Mouse (Mus musculus) naive thymus-derived CD4-positive, alpha-beta T cell, adult 5 months (primary cell): ENCODE measurements around the gene Fam196a. TPM values are rescaled to one million over a fixed set of nuclear protein-coding genes. Genes with fewer than 3 reads are reported as not detected.

ENCODE experiments used
- polyA plus RNA-seq: library from polyadenylated mRNA; unstranded; fragments of 100-300 nt; shearing (Covaris generic); gene quantifications from one replicate; pipeline ENCODE4 v1.2.1, GENCODE M21; 2017

The Fam196a gene
- polyA plus RNA-seq: not detected

DNA sequence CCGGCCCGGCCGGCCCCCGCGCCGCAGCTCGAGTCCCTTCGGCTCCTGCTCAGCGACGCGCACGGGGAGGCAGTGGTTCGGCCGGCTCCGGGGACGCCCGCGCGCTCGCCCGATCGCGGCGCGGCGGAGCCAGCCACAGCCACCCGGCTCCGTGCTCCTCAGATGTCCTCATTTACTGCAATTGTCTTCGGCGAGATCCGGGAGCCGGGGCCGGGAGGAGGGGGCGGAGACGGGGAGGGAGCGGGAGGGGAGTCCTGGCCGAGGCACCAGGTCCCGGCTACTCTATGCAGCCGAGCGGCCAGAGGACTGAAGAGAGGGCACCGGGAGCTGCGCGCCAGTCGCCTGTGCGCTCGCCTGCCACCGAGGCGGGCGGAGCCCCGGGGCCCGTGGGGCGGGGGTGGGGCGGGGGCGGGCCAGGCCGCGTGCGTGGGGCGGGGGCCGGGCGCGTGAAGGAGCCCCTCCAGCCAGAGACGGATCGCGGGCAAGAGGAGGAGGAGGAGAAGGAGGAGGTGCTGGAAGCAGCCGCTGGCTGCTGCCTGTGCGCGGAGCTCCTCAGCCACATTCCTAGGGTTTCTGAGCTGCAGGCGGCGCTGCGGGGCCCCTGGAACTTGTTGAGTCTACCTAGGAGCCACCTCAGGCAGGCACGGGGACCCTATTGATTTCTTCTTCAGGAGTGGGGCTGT lies at the start of gene Fam196a:
Fam196a (minus strand) TSS at position 504 of the 683 bp plus-strand sequence.

